Mouse (Mus musculus) small intestine, adult 2 months (tissue): ENCODE measurements around the gene Actl6b. TPM values are rescaled to one million over a fixed set of nuclear protein-coding genes. Genes with fewer than 3 reads are reported as not detected.

Source experiments
- H3K27ac ChIP-seq: fragments of 200-500 bp; 2 replicates; pipeline ENCODE4 v1.5.1; 2012; ENCODE audit warnings: low read depth, low read length, control low read depth, inconsistent platforms; ENCODE audit not compliant: insufficient read depth
- H3K27me3 ChIP-seq: fragments of 200-500 bp; 2 replicates; pipeline ENCODE4 v1.6.1; 2012; ENCODE audit warnings: mild to moderate bottlenecking, moderate library complexity, low read length, inconsistent platforms; ENCODE audit not compliant: control insufficient read depth, insufficient read depth
- H3K36me3 ChIP-seq: fragments of 200-500 bp; 2 replicates; pipeline ENCODE4 v1.6.1; 2012; ENCODE audit warnings: mild to moderate bottlenecking, low read length, control low read depth, inconsistent platforms; ENCODE audit not compliant: control insufficient read depth, insufficient read depth
- H3K4me1 ChIP-seq: fragments of 200-500 bp; 2 replicates; pipeline ENCODE4 v1.6.1; 2012; ENCODE audit warnings: low read length, inconsistent platforms, mixed read lengths; ENCODE audit not compliant: control insufficient read depth, insufficient read depth, insufficient read length
- H3K4me3 ChIP-seq: fragments of 200-500 bp; 2 replicates; pipeline ENCODE4 v1.5.1; 2012; ENCODE audit warnings: low read depth, mild to moderate bottlenecking, control low read depth, inconsistent platforms, low read length, moderate library complexity
- CTCF ChIP-seq: fragments of 200-500 bp; IDR thresholded peaks from 2 replicates; pipeline ENCODE4 v1.5.1; 2012; ENCODE audit warnings: low read depth, mild to moderate bottlenecking, control low read depth, inconsistent platforms, low read length, moderate library complexity, mixed read lengths; ENCODE audit not compliant: insufficient replicate concordance, insufficient read length; ENCODE audit errors: extremely low read depth
- POLR2A ChIP-seq: fragments of 200-500 bp; IDR thresholded peaks from 2 replicates; pipeline ENCODE4 v1.6.1; 2012; ENCODE audit warnings: low read depth, mild to moderate bottlenecking, control low read depth, inconsistent platforms, low read length, moderate library complexity
- WGBS: fragments of 180-500 bp; shearing (Covaris S2); methylation state at CpG from one replicate; pipeline ENCODE4 v1.1.7; 2018; 5-methylcytosine and 5-hydroxymethylcytosine counted together
- polyA plus RNA-seq: library from polyadenylated mRNA; depleted of rRNA; stranded (reverse); fragments of >200 nt; gene quantifications from 2 replicates; pipeline ENCODE4 v1.2.3, GENCODE M21; 2012

Actl6b gene
- polyA plus RNA-seq, 1 experiment, result 1.0 TPM

- WGBS, result 79% methylated on average over 8 of the region's 8 CpGs
- Histone ChIP-seq H3K4me3 (peak overlapping the region; percentile 88), H3K27me3 (no peaks in the 10 kb centered on the region), H3K27ac (no peak overlapping the region), H3K4me1 (peaks cover 6% of the 10 kb centered on the region), H3K36me3 (peaks cover 46% of the 10 kb centered on the region)
- TF ChIP-seq CTCF, result no peak
- no peak for TF ChIP-seq POLR2A
Observed at GRCm38 (mm10) chr5:137530075-137530474, 23.2 kb upstream of the Actl6b start.

- WGBS, result 1% methylated on average over 46 of the region's 46 CpGs
- peak overlapping the region; percentile 50 for H3K27ac ChIP-seq
- no peak for TF ChIP-seq CTCF
- TF ChIP-seq POLR2A, result no peak
Observed at GRCm38 (mm10) chr5:137530588-137531413, 22.5 kb upstream of the Actl6b start.

GRCm38 (mm10) chr5:137531414-137532130 lies 21.7 kb upstream of the Actl6b start:
- H3K27ac ChIP-seq, result peak overlapping the region; percentile 85
- H3K4me3 ChIP-seq, result peak overlapping the region; percentile 88
- WGBS, result under 1% methylated on average over 51 of the region's 51 CpGs
- H3K4me1 ChIP-seq, result peaks cover 6% of the 10 kb centered on the region
- H3K27me3 ChIP-seq, result no peaks in the 10 kb centered on the region
- TF ChIP-seq CTCF (no peak), POLR2A (no peak)
- peaks cover 36% of the 10 kb centered on the region for H3K36me3 ChIP-seq

More at GRCm38 (mm10) chr5:137530588-137531413, 22.5 kb upstream of the Actl6b start:
- H3K27me3 ChIP-seq, result no peaks in the 10 kb centered on the region
- peak overlapping the region; percentile 88 for H3K4me3 ChIP-seq
- H3K36me3 ChIP-seq, result peaks cover 39% of the 10 kb centered on the region
- peaks cover 6% of the 10 kb centered on the region for H3K4me1 ChIP-seq

- peak overlapping the region; percentile 88 for H3K4me3 ChIP-seq
- peaks cover 6% of the 10 kb centered on the region for H3K4me1 ChIP-seq
- H3K36me3 ChIP-seq, result peaks cover 30% of the 10 kb centered on the region
- peak overlapping the region; percentile 85 for H3K27ac ChIP-seq
- TF ChIP-seq CTCF (no peak), POLR2A (no peak)
- H3K27me3 ChIP-seq, result no peaks in the 10 kb centered on the region
- WGBS, result under 1% methylated on average over 19 of the region's 19 CpGs
Observed at GRCm38 (mm10) chr5:137532131-137532807, 21.0 kb upstream of the Actl6b start.

DNA sequence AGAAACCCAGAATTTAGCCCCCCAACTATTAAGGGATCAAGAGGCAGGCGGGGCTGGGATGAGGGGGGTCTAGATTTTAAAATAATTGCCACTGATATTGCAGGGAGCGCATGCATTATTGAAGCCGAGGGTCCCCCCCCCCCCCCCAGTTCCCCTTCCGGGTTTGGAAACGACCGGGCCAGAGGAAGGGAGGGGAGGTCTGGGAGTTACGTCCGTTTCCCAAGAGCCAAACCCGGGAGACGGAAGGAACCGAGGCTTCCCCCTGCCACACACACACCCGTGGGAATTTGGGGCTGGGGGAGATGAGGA lies 20.6 kb upstream of the Actl6b start:
- H3K27ac ChIP-seq, result peak overlapping the region; percentile 93
- no peaks in the 10 kb centered on the region for H3K27me3 ChIP-seq
- peak overlapping the region; percentile 88 for H3K4me3 ChIP-seq
- H3K4me1 ChIP-seq, result peaks cover 6% of the 10 kb centered on the region
- peaks cover 25% of the 10 kb centered on the region for H3K36me3 ChIP-seq
- TF ChIP-seq CTCF (no peak), POLR2A (no peak)
- WGBS, result 0% methylated on average over 12 of the region's 12 CpGs

DNA sequence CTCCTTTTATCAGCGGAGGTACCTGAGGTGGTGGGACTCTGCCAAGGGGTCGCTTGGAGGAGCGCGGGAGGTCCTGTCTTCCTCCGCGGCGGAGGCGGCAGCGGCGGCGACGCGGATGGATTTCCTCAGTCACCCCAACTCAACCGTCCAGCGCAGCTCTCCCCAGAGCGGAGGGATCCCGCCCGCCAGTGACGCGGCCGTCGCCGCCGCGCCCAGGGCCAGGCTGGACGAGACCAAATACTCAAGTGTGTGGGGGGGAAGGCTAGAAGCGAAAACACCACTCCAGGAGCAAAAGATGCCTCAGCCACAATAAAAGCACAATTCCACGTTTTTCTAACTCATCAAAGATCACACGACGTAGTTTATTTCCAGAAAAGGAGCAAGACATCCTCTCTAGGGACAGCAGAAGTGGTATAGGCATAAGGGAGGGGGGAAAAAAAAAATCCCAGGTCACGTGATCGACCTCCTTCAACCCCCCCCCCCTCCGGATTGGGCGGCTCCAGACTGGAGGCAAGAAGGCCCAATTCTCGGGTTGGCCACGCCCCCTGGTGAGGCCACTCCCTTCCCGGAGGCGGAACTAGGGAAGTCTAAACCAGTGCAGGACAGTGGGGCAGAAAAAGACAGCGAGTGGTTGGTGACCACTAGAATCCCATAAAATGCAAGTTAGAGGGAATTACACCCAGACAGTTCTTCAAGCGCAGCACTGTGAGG lies 20.0 kb upstream of the Actl6b start, which contains the start of the genes Epo and Gnb2:
Epo (minus strand) TSS at position 126 of the 711 bp plus-strand sequence.
Gnb2 (minus strand) TSS at position 394 of the 711 bp plus-strand sequence.
- peak within 1 kb of the TSS; percentile 88 for H3K4me3 ChIP-seq
- H3K4me1 ChIP-seq, result peaks cover 6% of the 10 kb centered on the region
- WGBS, result under 1% methylated on average over 40 of the region's 40 CpGs
- no peaks in the 10 kb centered on the region for H3K27me3 ChIP-seq
- peak within 1 kb of the TSS; percentile 93 for H3K27ac ChIP-seq
- TF ChIP-seq CTCF (no peak), POLR2A (peak; percentile 91)
- H3K36me3 ChIP-seq, result peaks cover 20% of the 10 kb centered on the region
